Mouse (Mus musculus) limb, embryonic 11.5 days (tissue): ENCODE measurements around the gene R3hcc1l. TPM values are rescaled to one million over a fixed set of nuclear protein-coding genes. Genes with fewer than 3 reads are reported as not detected.

Source experiments
- ATAC-seq: fragments of 200-750 bp; cut with Nextera tagmentation; 2 replicates; pipeline ENCODE4 v1.8.0; 2017; ENCODE audit warnings: low read depth; ENCODE audit not compliant: insufficient number of reproducible peaks, low FRiP score, low TSS enrichment
- DNase-seq: peaks from one replicate; pipeline ENCODE4 v3.0.0-alpha.2; 2015; ENCODE audit warnings: low spot score
- H3K27ac ChIP-seq: fragments of 300-500 bp; sonication (generic); replicated peaks from 2 replicates; pipeline ENCODE4 v1.5.1; 2014; ENCODE audit warnings: low read depth, mild to moderate bottlenecking, low read length
- H3K27me3 ChIP-seq: fragments of 300-500 bp; sonication (generic); 2 replicates; pipeline ENCODE4 v1.6.1; 2014; ENCODE audit warnings: mild to moderate bottlenecking, low read length, mixed read lengths; ENCODE audit not compliant: control insufficient read depth, insufficient read depth
- H3K36me3 ChIP-seq: fragments of 300-500 bp; sonication (generic); 2 replicates; pipeline ENCODE4 v1.6.1; 2014; ENCODE audit warnings: mild to moderate bottlenecking, low read length, moderate library complexity, mixed read lengths; ENCODE audit not compliant: control insufficient read depth, insufficient read depth
- H3K4me1 ChIP-seq: fragments of 300-500 bp; sonication (generic); 2 replicates; pipeline ENCODE4 v1.6.1; 2014; ENCODE audit warnings: low read length, mixed read lengths; ENCODE audit not compliant: control insufficient read depth, insufficient read depth
- H3K4me2 ChIP-seq: fragments of 300-500 bp; sonication (generic); 2 replicates; pipeline ENCODE4 v1.6.1; 2014; ENCODE audit warnings: low read depth, mild to moderate bottlenecking, moderate library complexity; ENCODE audit not compliant: severe bottlenecking
- H3K4me3 ChIP-seq: fragments of 300-500 bp; sonication (generic); 2 replicates; pipeline ENCODE4 v1.5.1; 2014; ENCODE audit warnings: low read depth, low read length
- H3K9ac ChIP-seq: fragments of 300-500 bp; sonication (generic); 2 replicates; pipeline ENCODE4 v1.6.1; 2014; ENCODE audit warnings: mild to moderate bottlenecking, low read length
- H3K9me3 ChIP-seq: fragments of 300-500 bp; sonication (generic); 2 replicates; pipeline ENCODE4 v1.6.1; 2016; ENCODE audit warnings: low read length; ENCODE audit not compliant: control insufficient read depth
- WGBS: fragments of 180-500 bp; shearing (Covaris S2); extraction: QIAGEN DNeasy Blood & Tissue Kit; methylation state at CpG from one replicate; pipeline ENCODE4 v1.1.7; 2014; 5-methylcytosine and 5-hydroxymethylcytosine counted together
- polyA plus RNA-seq: library from polyadenylated mRNA; unstranded; fragments of >200 nt; fragmentation: Nextera tagmentation; extraction: Ambion mirVana; gene quantifications from 2 replicates; pipeline ENCODE4 v1.2.1, GENCODE M21; 2014

The R3hcc1l gene
- polyA plus RNA-seq, 1 experiment from 2014 or later = 24.2 TPM

GRCm38 (mm10) chr19:42529992-42530437, 11.5 kb downstream of the R3hcc1l start:
- Histone ChIP-seq H3K9ac (no peak overlapping the region), H3K9me3 (no peaks in the 10 kb centered on the region), H3K36me3 (no peaks in the 10 kb centered on the region), H3K4me3 (no peak overlapping the region), H3K27me3 (no peaks in the 10 kb centered on the region), H3K4me2 (no peak overlapping the region), H3K27ac (no peak overlapping the region), H3K4me1 (0 out of 2 replicates have a peak, but pooled peaks cover 5% of the 10 kb centered on the region)
- DNase-seq = no peak
- WGBS = 79% methylated on average over 9 of the region's 9 CpGs
- ATAC-seq = no peak

DNA sequence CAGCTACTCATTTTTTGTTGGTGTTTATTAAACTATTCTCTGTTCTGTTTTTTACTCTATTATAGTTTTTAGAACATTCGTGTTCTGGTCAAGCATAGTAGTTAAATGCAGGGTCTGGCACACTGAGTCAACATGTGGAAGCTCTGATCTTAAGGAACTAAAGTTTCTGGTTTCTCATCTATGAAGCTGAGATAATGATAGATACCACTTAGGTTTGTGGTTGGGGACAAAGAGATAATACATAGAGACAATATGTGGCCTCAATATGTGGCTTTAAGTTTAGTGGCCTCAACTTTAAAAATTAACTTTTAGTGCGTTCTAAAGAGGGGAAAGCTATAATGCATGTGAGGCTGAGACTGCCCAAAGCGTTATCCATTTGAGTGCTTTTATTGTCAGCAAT, 15.9 kb downstream of the R3hcc1l start:
- no peaks in the 10 kb centered on the region for H3K36me3 ChIP-seq
- ATAC-seq (no peak), DNase-seq (no peak)
- H3K9me3 ChIP-seq = no peaks in the 10 kb centered on the region
- no peak overlapping the region for H3K27ac ChIP-seq
- no peak overlapping the region for H3K4me3 ChIP-seq
- 0 out of 2 replicates have a peak, but pooled peaks cover 5% of the 10 kb centered on the region for H3K4me1 ChIP-seq
- H3K9ac ChIP-seq = no peak overlapping the region
- WGBS = 87% methylated on average over 3 of the region's 3 CpGs
- H3K27me3 ChIP-seq = no peaks in the 10 kb centered on the region
- no peak overlapping the region for H3K4me2 ChIP-seq

GRCm38 (mm10) chr19:42537600-42537999, 19.0 kb downstream of the R3hcc1l start:
- no peaks in the 10 kb centered on the region for H3K36me3 ChIP-seq
- DNase-seq = no peak
- no peak overlapping the region for H3K4me2 ChIP-seq
- no peak for ATAC-seq
- no peaks in the 10 kb centered on the region for H3K27me3 ChIP-seq
- H3K27ac ChIP-seq = no peak overlapping the region
- no peaks in the 10 kb centered on the region for H3K9me3 ChIP-seq
- no peak overlapping the region for H3K9ac ChIP-seq
- no peak overlapping the region for H3K4me3 ChIP-seq
- 89% methylated on average over 1 of the region's 1 CpGs for WGBS
- H3K4me1 ChIP-seq = 0 out of 2 replicates have a peak, but pooled peaks cover 5% of the 10 kb centered on the region

GRCm38 (mm10) chr19:42538911-42539310, 20.4 kb downstream of the R3hcc1l start:
- ATAC-seq (no peak), DNase-seq (no peak)
- H3K36me3 ChIP-seq = no peaks in the 10 kb centered on the region
- H3K4me3 ChIP-seq = no peak overlapping the region
- H3K4me2 ChIP-seq = no peak overlapping the region
- no peak overlapping the region for H3K9ac ChIP-seq
- 90% methylated on average over 2 of the region's 2 CpGs for WGBS
- no peaks in the 10 kb centered on the region for H3K4me1 ChIP-seq
- H3K9me3 ChIP-seq = no peaks in the 10 kb centered on the region
- no peaks in the 10 kb centered on the region for H3K27me3 ChIP-seq
- no peak overlapping the region for H3K27ac ChIP-seq

GRCm38 (mm10) chr19:42539414-42540189, 21.0 kb downstream of the R3hcc1l start:
- no peak overlapping the region for H3K27ac ChIP-seq

DNA sequence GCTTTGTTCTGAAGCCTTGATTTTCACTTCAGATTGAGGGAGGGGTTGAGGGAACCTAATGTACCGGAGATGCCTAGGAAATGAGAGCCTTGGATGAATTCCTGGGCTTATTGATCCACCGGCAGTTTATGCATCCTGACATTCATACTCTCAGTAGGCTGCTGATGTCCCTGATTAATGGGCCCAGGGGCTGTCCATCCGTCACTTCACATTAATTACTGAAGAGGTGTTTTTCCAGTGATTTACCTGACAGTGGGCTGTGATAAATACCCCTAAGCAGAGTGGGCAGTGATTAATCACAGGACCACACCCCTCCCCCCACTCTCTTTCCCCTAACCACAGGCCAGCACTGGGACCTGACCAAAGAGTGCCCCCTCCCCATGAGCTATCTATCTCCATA, 22.1 kb downstream of the R3hcc1l start:
- WGBS = 47% methylated on average over 3 of the region's 3 CpGs

More at GRCm38 (mm10) chr19:42539414-42540189, 21.0 kb downstream of the R3hcc1l start:
- H3K9ac ChIP-seq = no peak overlapping the region
- no peaks in the 10 kb centered on the region for H3K36me3 ChIP-seq
- H3K4me2 ChIP-seq = no peak overlapping the region
- H3K4me3 ChIP-seq = no peak overlapping the region
- no peaks in the 10 kb centered on the region for H3K9me3 ChIP-seq
- H3K27me3 ChIP-seq = no peaks in the 10 kb centered on the region
- DNase-seq = no peak
- ATAC-seq = no peak
- 83% methylated on average over 7 of the region's 7 CpGs for WGBS
- H3K4me1 ChIP-seq = no peaks in the 10 kb centered on the region

DNA sequence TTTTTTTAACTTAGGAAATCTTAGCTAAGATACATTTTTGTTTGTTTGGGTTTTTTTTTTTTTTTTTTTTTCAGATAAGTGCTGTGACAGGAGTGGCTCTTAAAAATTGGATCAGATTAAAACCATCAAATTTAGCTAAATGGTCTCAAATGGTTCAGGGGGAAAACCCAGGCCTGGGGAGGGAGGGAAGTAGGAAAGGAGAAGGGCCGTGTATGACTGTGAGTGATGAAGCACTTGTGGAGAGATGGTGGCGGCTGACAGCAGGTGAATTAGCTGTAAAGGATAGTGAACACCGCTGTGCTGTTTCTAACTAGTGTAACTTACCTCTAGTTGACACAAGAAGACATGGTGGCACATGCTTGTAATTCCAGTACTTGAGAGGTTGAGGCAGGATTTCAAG, 40.1 kb downstream of the R3hcc1l start:
- no peaks in the 10 kb centered on the region for H3K27me3 ChIP-seq
- H3K9ac ChIP-seq = no peak overlapping the region
- H3K36me3 ChIP-seq = no peaks in the 10 kb centered on the region
- 82% methylated on average over 3 of the region's 3 CpGs for WGBS
- no peak overlapping the region for H3K4me3 ChIP-seq
- H3K27ac ChIP-seq = no peak overlapping the region
- no peak for ATAC-seq
- no peak for DNase-seq
- no peak overlapping the region for H3K4me2 ChIP-seq
- no peaks in the 10 kb centered on the region for H3K4me1 ChIP-seq
- no peaks in the 10 kb centered on the region for H3K9me3 ChIP-seq

More for the DNA sequence above, 22.1 kb downstream of the R3hcc1l start:
- no peak overlapping the region for H3K4me3 ChIP-seq
- H3K36me3 ChIP-seq = no peaks in the 10 kb centered on the region
- no peaks in the 10 kb centered on the region for H3K9me3 ChIP-seq
- ATAC-seq (no peak), DNase-seq (no peak)
- H3K4me2 ChIP-seq = no peak overlapping the region
- no peaks in the 10 kb centered on the region for H3K4me1 ChIP-seq
- H3K9ac ChIP-seq = no peak overlapping the region
- H3K27me3 ChIP-seq = no peaks in the 10 kb centered on the region
- H3K27ac ChIP-seq = no peak overlapping the region

DNA sequence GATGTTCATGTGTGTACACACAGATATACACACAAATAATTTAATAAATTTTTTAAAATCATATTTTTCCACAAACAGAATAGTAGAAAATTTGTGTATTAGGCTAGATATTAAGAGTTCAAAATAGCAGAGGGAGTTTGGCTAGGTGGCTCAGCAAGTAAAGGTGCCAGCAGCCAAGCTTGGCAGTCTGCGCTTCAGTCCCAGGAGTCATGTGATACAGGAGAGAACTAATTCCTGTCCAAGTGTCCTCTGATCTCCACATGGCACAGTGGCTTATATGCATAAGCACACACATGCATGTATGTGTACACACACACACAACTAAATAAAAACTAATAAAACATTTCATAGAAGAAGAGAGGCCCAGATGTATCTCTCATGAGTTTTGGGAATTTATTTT, 43.4 kb downstream of the R3hcc1l start:
- no peaks in the 10 kb centered on the region for H3K36me3 ChIP-seq
- WGBS = 97% methylated on average over 1 of the region's 1 CpGs
- no peak overlapping the region for H3K4me3 ChIP-seq
- H3K4me1 ChIP-seq = no peaks in the 10 kb centered on the region
- no peak overlapping the region for H3K9ac ChIP-seq
- ATAC-seq = no peak
- H3K4me2 ChIP-seq = no peak overlapping the region
- no peak for DNase-seq
- H3K9me3 ChIP-seq = no peaks in the 10 kb centered on the region
- no peaks in the 10 kb centered on the region for H3K27me3 ChIP-seq
- H3K27ac ChIP-seq = no peak overlapping the region
